Mouse (Mus musculus) ES-E14 (cell line): ENCODE data around the gene Spag9.

Experiments
- CHD2 ChIP-seq: IDR thresholded peaks from 2 replicates; pipeline ENCODE4 v1.6.1; 2014; ENCODE audit warnings: mild to moderate bottlenecking, low read depth, low read length, inconsistent platforms
- MAFK ChIP-seq: IDR thresholded peaks from 2 replicates; pipeline ENCODE4 v1.6.1; 2014; ENCODE audit warnings: mild to moderate bottlenecking, low read depth, low read length, inconsistent platforms; ENCODE audit not compliant: insufficient read depth
- ZC3H11A ChIP-seq: IDR thresholded peaks from 2 replicates; pipeline ENCODE4 v1.6.1; 2012; ENCODE audit warnings: low read depth, mild to moderate bottlenecking, inconsistent platforms, low read length, borderline replicate concordance
- ZNF384 ChIP-seq: IDR thresholded peaks from 2 replicates; pipeline ENCODE4 v1.6.1; 2012; ENCODE audit warnings: low read depth, low read length, inconsistent platforms

- TF ChIP-seq ZC3H11A (no peak), ZNF384 (no peak), MAFK (no peak), CHD2 (no peak)
Measured at GRCm38 (mm10) chr11:94154201-94154600, 158.3 kb downstream of the Spag9 start.
